Mouse (Mus musculus) adrenal gland, postnatal 25 days (tissue): ENCODE results near the gene Morn4. TPM values are rescaled to one million over a fixed set of nuclear protein-coding genes. Genes with fewer than 3 reads are reported as not detected.
"Not testable (repeated sequence)": the region's sequence is repeated elsewhere in the genome, so short reads cannot be mapped to it uniquely, and the experiment has no call there.

Experiments used
- DNase-seq: peaks from one replicate; pipeline ENCODE4 v3.0.0; 2021; ENCODE audit warnings: mixed read lengths
- total RNA-seq: library from RNA; stranded (reverse); gene quantifications from 2 replicates; pipeline ENCODE4 v1.2.3, GENCODE M21; 2021

Gene Morn4
- total RNA-seq, 1 experiment from 2014 or later = 10.1 TPM

DNA sequence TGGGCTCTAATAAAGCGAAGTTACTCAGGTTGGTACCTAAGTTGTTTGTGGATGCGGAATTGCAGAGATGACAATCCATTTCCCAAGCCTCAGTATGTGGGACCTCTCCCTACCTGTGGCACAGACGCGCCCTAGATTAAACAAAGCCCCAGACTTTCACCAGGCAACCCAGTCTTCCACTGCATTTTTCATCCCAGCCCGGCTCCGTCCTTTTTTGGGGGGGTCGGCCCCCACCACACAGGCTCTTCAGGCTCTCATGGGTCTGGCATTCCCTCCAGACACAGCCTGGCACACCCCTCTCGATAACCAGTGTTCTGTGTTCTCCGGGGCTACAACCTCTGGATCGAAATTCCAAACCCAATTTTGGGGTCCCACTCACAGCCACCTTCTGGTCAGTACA lies 467 bp downstream of the Morn4 start:
- no peak for DNase-seq

DNA sequence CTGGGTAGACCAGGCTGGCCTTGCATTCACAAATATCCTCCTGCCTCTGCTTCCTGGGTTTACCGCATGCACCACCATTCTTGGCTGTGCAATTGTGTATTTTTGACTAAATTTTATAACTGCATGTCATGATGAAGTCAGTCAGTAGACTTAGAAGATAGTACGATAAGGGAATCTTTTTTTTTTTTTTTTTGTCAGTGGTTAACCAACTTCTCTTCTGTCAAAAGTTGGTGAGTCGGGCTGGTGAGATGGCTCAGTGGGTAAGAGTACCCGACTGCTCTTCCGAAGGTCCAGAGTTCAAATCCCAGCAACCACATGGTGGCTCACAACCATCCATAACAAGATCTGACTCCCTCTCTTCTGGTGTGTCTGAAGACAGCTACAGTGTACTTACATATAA lies 4.5 kb downstream of the Morn4 start:
- DNase-seq = not testable (repeated sequence)

DNA sequence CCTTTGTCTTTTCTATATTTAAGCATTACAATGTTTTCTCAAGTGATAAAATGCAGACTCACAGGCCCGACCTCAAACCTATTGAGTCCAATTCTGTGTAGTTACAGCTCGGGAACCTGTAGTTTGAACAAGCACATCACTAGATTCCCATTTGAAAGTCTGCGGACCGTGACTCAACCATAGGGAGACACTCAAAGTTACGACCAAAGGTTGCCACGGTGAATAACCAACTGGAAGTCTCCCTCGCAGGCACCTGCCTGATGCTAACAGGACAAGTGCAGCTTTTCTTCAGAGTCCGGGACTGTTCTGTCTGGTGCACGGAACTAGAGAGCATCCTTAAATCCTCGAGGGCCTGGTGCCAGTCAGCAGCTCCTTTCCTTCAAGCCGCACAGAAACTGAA lies 5.7 kb downstream of the Morn4 start:
- no peak for DNase-seq

DNA sequence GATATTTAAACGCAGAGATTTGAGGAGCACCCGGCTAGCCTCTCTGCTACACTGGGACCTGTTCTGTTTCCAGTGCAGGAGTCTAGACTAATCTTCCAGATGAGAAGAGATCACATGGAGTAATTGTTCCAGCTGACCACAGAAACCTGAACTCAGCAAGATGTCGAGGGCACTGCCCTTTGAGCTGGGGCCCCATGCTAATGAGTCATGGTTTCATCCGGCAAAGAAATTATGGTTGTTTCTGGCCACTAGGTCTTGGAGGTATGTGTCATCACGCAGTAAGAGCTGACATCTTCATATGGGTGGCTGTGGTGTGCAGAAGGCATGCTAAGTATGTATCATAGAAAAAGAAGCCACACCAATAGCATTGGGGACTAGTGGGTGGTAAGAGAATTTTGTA lies 6.2 kb downstream of the Morn4 start:
- no peak for DNase-seq

DNA sequence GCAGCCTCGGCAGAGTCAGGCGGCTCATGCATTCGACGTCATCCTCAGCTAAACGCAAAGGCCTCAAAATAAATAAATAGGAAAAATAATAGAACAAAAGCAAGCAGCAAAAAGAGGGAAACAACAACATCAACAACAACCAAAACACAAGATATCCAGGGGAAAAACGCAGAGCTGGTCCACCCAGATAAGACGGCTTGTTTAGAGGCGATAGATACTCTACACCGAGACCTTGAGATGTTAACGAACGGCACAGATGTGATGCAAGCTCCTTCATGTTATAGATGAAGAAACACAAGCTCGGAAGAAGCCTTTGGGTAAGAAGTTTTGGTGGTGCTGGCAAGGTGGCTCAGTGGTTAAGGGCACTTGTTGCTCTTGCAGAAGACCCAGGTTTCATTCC lies 7.2 kb downstream of the Morn4 start:
- no peak for DNase-seq

DNA sequence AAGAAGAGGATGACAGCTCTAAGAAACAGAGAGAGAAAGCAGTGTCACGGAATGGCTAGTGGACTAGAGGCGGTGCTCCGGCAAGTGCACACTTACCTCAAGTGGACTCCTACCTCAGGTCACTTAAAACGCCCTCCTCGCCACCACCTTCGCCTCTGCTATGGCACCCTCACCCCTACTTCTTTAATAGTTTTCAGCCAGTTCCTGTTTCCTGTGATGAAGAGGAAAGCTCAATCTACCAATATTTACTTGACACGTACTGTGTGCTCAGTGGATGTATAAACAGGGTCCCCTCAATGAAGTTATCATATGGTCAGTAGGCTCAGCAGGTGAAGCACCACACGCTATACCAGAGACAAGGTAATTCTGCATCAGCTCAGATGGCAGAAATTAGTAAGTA lies 7.6 kb downstream of the Morn4 start:
- DNase-seq = no peak

DNA sequence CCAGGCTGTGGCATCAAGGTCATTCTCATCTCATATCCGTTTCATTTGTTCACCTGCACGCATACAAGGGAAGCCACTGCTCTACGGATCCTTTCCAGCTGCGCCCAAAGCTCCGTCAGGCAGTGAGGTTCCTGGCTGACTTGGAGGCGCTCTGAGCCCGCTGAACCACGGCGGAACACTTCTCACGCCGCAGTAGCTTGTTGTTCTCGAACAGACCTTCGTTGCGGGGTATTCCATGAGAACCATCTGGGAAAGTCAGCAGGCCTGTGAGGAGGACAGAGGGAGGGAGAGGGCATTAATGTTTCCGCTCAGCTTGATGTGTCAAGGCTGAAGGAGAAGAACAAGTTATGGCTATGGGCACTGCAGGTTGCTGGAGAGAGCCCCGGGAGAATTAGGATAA lies 10.2 kb downstream of the Morn4 start:
- DNase-seq = no peak

DNA sequence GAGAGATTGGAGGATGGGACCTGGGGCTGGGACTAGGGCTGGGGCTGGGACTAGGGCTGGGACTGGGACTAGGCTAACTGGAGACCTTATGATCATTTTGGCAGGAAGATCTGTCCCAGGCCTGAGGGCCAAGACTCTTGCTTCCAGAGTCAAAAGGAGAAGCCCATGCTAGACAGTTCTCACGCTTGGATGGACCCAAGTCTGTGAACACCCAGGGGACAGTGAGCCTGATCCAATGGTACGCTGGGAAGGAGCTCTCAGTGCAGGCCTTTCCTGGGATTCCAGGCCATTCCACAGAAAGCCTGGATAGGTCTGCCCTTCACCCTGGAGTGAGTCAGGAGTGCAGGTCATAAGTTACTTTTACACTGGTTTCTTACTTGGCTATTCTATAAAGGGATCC lies 11.1 kb downstream of the Morn4 start:
- DNase-seq = no peak

DNA sequence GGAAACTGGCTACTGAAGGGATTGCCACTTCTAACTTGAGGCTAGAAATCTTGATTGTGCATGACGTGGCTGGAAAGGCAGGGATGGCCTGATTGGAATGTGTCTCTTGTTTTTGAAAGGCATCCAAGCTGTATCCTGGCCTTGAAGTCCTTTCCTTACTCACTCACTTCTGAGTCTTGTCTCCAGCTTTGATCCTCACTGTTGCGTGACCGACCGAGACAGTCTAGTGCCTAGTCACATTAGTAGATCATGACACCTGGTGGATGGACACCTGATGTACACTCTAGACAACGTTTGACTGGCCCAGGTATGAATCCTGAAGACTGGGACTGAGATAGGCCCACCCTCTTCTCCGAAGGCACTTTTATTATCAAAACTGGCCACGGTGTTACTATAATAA lies 13.4 kb downstream of the Morn4 start:
- DNase-seq = no peak

DNA sequence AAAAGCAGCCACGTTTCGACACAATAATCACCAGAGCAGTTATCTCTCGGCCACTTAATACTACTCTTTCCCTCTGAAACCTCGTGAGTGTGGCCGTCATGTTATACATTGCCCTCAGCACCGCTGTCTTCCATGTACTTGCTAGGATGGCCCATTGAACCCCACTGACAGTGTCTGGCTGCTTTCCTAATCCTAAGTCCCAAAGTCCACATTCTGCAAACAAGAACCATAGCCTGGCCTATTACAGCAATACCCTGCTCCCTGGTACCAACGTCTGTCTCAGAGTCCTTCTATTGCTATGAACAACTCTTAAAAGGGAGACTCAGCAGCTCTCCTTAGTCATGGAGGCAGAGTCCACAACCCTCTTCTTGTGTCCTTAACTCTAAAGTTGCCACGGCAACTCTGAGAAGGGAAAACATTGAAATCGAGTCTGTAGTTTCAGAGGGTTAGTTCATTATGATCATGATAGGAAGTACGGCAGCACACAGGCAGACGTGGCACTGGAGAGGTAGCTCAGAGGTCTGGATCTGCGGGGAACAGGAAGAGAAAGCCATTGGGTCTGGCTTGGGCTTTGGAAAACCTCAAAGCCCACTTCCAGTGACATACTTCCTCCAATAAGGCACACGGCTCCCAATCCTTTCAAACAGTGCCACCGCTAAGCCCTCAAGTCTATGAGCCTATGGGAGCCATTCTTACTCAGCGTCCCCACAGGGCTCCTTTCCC lies 14.1 kb downstream of the Morn4 start:
- DNase-seq = no peak

DNA sequence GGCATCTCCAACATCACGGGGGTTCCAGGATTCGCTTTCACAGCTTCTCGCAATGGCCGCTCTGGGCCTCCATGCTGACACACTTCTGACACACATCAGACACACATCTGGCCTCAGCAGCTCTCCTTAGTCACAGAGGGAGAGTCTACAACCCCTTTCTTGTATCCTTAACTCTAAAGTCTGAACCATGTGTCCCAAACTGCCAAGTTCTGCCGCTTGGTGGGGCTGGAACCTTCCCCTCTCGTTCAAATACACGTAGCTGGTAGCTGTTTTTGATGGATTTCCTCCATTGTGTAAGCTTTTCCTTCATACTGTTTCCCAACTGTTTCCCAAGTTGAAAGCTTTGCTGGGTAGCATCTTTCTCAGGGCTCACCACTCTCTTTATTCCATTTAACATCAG lies 14.9 kb downstream of the Morn4 start:
- no peak for DNase-seq

DNA sequence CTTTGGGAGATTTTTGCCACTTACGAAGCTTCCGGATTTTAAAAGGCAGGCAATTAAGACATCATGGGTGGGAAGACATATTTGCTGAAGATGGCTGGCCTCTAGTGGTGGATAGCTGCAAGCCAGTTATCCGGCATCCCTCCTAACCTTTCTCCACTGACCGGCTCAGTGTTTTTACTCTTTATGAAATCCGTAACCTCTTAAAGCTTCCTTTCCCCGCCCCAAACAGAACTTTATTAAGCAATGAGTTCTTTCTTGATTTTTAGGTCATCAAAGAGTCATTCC lies 17.0 kb downstream of the Morn4 start:
- no peak for DNase-seq

DNA sequence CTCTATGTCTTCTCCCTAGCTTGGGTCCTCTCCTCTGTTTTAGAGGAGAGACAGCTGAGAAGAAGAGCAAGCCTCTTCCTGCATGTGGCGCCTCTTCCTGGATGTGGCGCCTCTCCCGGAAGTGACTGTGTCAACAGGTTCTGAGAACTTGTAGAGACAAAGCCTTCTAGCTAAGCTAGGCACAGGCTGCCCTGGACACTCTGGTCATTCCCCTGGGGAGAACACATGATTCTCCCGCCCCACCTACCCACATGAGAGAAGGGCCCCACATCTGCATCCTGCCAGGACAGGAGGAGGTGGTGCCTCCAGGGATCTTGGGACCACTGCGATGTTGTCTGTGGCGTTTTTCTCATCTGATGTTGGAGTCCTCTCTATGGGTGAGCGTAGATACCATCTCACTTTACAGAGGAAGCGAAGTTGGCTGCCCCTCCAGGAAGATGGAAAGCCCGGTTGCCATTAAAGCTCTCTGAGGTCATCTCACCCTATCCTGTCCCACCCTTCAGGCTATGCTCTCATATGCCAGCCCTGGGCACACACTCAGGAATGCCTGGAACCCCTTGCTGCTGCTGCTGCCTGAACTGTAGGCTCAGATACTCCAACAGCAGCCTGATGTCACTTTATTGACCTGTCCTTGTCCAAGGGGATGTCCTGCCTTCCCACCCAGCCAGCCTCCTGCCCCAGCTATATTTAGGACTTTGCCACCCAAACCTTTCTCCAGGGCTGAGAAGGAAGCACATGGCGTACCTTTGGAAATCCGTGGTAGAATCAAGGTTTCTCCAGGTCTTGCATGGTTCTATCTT lies 17.5 kb downstream of the Morn4 start:
- DNase-seq = no peak

DNA sequence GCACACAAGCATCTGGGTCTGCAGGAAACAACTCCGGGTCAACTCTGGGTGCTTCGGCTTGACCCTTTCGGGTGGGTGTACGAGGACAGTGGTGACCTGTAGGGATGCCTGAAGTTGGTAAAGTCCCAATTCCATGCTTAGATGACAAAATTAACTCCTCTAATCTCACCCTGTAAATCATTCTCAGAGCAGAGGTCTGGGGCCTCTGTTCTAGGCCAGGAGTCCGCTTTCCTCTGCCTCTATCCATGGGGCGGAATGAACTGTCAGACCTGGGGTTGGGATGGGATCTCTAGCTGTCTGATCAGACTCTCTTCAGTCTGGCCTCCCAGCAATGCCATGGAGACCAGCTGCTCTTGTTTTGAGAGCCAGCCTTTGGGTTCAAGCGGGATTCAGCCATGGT lies 24.7 kb downstream of the Morn4 start:
- no peak for DNase-seq

DNA sequence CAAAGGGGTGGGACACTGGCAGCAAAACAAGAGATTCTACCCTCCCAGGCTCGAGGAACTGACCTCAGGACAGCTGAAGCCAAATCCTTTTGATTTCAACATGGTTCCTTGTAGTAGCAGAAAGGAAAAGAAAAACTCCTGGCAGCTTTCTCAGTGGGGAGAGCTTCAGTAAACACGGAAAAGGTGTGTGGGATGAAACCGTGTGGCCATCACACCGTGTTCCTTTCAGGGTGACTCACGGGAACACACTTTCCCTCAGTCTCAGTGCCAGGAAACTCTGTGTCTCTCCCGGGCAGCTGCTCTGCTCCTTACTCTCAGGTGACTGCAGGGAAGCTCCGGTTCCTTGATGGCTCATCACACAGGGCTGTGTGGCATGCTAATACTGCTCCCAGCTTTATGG lies 27.7 kb downstream of the Morn4 start:
- DNase-seq = no peak

DNA sequence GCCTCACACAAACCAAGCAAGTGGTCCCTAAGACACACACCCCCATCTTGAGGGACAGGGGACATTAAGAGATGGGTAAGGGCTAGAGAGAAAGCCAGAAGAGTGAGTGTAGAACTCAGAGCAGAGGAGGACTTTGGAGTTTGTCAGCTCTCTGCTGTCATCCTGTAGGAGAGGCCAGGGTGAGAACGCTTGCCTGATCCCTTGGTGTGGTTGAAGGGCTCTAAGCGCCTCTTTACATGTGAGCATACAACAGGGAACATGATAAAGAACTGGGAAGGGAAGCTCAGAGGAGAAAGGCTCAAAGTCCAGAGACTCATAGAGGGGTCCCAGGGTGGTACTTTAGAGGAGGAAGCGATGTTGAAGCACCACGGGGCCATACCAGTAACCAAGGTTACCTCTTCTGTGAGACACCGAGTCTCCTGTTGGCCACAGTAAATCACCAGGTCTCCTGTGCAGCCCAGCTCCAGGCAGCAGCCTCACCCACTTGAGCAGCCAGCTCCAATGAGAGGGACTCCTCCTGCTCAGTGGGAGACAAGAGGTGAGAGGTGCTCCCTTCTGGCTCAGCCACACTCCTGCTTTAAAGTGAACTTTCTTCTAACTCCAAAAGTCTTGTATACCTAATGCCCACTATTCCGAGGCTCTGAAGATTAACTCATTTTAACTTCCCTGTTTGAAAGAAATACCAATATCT lies 29.3 kb downstream of the Morn4 start:
- DNase-seq = no peak

DNA sequence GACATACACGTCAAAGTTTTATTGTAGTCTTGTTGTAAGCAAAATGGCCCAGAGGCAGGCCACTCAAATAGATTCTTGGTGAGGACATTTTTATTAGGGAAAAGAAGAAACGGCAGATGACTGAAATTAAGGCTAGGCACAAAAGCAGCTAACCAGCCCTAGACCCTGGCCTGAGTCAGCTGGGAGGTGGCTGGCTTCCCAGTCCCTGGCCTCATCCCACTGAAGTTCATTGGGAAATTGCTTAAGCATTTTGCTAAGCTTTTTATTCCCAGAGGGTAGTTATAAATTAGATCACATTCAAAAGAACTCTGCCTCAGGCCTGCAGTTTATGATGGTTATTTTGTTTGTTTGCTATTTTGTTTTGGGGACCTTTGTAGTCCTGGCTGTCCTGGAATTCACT lies 30.3 kb downstream of the Morn4 start:
- peak; percentile 46 for DNase-seq

DNA sequence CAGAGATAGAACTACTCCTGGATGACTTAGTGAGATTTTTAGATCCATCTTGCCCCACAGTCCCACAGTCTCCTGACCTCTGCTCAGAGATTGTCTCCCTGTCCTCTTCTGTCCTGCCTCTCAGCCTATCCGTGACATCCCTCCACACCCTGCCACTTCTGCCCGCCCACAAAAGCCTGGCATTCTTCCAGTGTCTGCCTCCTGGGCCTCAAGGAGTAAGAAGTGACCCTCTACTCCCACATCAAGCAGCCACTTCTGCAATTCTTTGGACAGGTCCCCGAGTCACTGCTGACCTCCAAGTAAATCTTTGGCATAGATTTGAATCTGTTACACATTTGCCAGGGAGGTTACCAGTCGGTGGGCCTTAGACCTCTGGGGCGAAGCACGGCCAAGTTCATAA lies 31.9 kb downstream of the Morn4 start:
- no peak for DNase-seq

DNA sequence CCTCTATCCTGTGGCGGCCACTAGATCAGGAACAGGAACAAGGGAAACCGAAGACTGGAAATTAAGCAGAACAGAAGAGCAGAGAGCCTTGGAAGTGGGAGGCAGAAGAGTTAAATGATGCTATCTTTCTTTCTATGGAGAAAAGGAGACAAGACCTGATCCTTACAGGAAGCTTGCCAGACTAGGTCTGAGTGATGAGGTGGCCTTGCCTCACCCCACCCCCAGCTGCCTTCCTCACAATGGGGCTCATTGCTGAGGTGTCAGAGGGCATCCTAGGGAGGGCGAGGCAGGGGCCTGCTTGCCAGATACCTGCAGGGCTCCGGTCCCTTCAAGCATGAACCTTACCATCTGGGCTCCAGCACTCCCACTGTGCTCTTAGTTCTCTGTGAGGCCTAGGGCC lies 34.2 kb downstream of the Morn4 start, which contains the start of gene 4933411K16Rik:
TSS of gene 4933411K16Rik (plus strand) at position 301 of the 400 bp plus-strand sequence.
- no peak for DNase-seq

DNA sequence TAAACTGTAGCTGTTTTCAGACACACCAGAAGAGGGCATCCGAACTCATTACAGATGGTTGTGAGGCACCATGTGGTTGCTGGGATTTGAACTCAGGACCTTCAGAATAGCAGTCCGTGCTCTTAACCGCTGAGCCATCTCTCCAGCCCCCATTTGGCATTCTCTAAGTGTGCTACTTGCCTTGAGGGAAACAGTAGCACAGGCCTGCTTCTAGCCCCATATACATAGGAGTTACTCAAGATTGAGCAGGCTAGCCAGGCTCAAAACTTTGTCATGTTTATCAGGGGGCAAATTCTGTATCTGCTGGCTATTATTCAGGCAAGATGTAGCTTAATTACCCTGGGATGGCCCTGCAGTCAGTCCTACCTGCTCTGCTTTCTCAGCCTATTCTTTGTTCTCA lies 34.8 kb downstream of the Morn4 start:
- no peak for DNase-seq

DNA sequence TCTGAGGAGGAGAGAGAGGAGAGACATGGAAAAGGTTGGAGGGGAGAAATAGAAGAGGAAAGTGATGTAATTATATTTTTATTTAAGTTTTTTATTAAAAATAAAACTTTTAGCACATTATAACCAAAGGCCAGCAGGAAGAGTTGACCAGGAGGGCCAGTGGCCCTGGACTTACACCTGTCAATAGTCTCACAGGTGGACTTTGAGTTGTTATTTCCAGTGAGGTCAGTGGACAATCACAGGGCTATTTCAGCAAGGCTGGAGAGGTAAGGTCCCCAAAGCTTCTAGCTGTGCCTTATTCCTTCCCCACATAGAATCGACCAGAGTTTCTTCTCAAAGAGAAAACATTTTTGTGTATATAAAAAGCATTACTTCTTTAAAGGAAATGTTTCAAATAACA lies 35.9 kb downstream of the Morn4 start:
- no peak for DNase-seq

DNA sequence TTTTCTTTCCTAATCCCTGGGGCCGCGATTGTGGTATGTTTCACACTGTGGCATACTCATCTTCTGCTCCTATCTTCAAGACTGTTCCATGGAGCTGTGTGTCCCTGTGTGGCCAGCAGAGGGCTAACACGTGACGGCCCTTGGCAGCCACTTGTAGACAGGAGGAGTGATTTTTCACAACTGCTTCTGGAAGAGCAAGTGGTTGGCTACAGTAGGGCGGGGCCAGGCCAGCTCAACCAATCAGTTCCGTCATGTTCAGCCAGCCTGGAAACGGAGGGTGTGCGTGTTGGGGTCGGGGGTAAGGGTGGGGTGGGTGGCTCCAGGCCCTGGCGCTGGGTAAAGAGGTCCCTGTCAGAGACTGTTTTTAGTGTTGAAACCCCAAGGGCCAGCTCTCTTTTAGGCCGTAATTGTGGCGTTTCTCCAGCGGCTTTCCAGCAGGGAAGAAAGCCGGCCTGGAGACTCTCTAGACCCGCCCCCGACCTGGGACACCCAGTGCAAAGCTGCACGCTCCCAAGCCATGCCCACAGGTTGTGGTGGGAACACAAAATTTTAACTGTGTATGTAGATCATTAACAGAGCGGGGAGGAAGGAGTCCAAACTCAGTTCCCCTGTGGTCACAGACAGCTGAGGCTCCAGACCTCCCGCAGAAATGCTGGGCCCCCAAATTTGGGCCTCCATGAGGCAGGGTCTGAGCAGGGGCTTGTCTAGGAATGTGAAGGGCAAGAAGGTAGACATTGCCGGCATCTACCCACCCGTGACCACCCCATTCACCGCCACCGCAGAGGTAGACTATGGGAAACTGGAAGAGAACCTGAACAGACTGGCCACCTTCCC lies 40.7 kb downstream of the Morn4 start, which contains the start of gene Hoga1:
TSS of gene Hoga1 (plus strand) at position 342 of the 834 bp plus-strand sequence.
- peak; percentile 74 for DNase-seq

DNA sequence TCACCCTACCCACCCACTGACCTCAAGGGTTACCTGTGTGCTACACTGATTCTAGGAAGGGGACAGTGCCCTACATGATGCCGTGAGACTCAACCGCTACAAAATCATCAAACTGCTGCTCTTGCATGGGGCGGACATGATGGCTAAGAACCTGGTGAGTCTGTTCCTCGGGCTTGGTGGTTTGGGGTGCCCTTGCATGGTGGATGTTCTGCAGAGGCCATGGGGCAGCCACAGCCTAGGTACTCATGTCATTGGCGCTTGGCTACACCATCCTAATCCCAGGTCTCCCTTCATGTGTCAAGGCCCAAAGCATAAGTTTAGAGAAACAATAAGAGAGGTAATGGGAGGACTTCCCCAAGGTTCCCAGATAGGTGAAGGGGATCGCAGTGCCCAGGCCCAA lies 42.2 kb downstream of the Morn4 start:
- DNase-seq = no peak
